Mouse (Mus musculus): ENCODE measurements around the gene Capza1. TPM values are rescaled to one million over a fixed set of nuclear protein-coding genes. Genes with fewer than 3 reads are reported as not detected.
A peak's percentile ranks its signal among the peaks of the same experiment; 100 is the strongest.

Gene Capza1
- polyA plus RNA-seq, 1 experiment from 2014 or later: 149 TPM

- Histone ChIP-seq H3K9me3 (replicated peaks; ENCODE audit: control insufficient read depth, low read length, poor library complexity, severe bottlenecking) (no peaks in the 10 kb centered on the region), H3K4me3 (ENCODE audit: low read depth, low read length) (no peak overlapping the region), H3K9ac (ENCODE audit: low read depth, low read length) (no peak overlapping the region), H3K36me3 (ENCODE audit: control insufficient read depth, insufficient read depth, low read length) (no peaks in the 10 kb centered on the region), H3K27me3 (ENCODE audit: control insufficient read depth, insufficient read depth, low read depth, low read length) (peaks cover 5% of the 10 kb centered on the region; the same call in 1 of the 2 replicates), H3K4me1 (ENCODE audit: control insufficient read depth, insufficient read depth, low read length) (no peaks in the 10 kb centered on the region), H3K4me2 (ENCODE audit: low read length) (no peak overlapping the region), H3K27ac (ENCODE audit: low read length) (no peak overlapping the region)
- peak; percentile 63 for ATAC-seq
- 59% methylated on average over 20 of the region's 20 CpGs for WGBS
Measured at GRCm38 (mm10) chr3:104793871-104794828, 70.2 kb downstream of the Capza1 start.

DNA sequence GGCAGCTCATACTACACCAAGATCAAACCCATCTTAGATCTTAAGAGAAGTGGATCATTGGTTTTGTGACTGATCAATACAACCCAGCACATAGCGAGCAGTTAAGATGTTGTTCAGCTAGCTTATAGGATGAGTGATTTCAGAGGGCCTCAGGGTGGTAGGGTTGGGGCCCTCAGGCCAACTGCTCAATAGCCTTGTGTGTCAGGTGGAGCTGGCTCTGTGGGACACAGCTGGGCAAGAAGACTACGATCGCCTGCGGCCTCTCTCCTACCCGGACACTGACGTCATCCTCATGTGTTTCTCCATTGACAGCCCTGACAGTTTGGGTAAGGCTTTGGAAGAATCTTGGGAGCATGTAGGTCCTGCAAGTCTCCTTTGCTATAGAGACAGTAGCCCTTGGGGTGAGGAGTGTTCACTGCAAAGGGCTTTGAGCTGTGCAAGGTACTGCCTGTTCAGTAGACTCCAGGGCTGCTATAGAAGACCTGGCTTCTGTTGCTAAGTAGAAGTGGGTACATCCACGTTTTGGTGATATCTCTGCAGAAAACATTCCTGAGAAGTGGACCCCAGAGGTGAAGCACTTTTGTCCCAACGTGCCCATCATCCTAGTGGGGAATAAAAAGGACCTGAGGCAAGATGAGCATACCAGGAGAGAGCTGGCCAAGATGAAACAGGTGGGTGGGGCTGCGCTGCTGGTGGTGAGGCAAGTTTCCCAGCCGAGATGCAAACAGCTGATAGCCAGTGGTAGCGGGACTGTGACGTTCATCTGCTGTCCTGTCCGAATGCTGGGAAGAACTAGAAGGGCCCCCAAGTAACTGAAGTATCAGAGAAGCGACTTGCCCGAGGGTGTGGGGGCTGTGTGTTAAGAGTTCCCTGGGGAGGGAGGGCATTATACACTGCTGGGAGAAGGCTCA lies 71.7 kb downstream of the Capza1 start:
- Histone ChIP-seq H3K4me1 (ENCODE audit: control insufficient read depth, insufficient read depth, low read length) (no peaks in the 10 kb centered on the region), H3K27ac (ENCODE audit: low read length) (no peak overlapping the region), H3K27me3 (ENCODE audit: control insufficient read depth, insufficient read depth, low read depth, low read length) (peaks cover 7% of the 10 kb centered on the region; the same call in 1 of the 2 replicates), H3K4me2 (ENCODE audit: low read length) (no peak overlapping the region), H3K36me3 (ENCODE audit: control insufficient read depth, insufficient read depth, low read length) (no peaks in the 10 kb centered on the region), H3K9ac (ENCODE audit: low read depth, low read length) (no peak overlapping the region), H3K4me3 (ENCODE audit: low read depth, low read length) (no peak overlapping the region), H3K9me3 (replicated peaks; ENCODE audit: control insufficient read depth, low read length, poor library complexity, severe bottlenecking) (no peaks in the 10 kb centered on the region)
- 81% methylated on average over 15 of the region's 15 CpGs for WGBS
- ATAC-seq: no peak

DNA sequence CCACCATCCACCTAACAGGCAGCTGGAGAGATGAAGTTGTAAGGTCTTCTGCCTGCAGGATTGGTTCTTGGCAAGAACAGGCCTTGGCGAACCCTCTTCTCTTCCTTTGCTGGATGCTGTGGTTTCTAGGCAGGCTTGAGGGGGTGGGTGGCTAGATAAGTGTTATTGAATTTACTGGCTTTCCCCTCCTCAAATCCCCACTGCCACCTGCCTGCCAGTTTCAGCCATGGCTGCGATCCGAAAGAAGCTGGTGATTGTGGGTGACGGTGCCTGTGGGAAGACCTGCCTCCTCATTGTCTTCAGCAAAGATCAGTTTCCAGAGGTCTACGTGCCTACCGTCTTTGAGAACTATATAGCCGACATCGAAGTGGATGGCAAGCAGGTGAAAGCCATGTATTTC lies 72.6 kb downstream of the Capza1 start:
- Histone ChIP-seq H3K27me3 (ENCODE audit: control insufficient read depth, insufficient read depth, low read depth, low read length) (peaks cover 7% of the 10 kb centered on the region), H3K4me3 (ENCODE audit: low read depth, low read length) (no peak overlapping the region), H3K9ac (ENCODE audit: low read depth, low read length) (no peak overlapping the region), H3K4me1 (ENCODE audit: control insufficient read depth, insufficient read depth, low read length) (no peaks in the 10 kb centered on the region), H3K4me2 (ENCODE audit: low read length) (no peak overlapping the region), H3K36me3 (ENCODE audit: control insufficient read depth, insufficient read depth, low read length) (no peaks in the 10 kb centered on the region), H3K9me3 (replicated peaks; ENCODE audit: control insufficient read depth, low read length, poor library complexity, severe bottlenecking) (no peaks in the 10 kb centered on the region), H3K27ac (ENCODE audit: low read length) (no peak overlapping the region)
- ATAC-seq: no peak
- 94% methylated on average over 8 of the region's 8 CpGs for WGBS

- no peak overlapping the region for H3K9ac ChIP-seq (ENCODE audit: low read depth, low read length)
- no peaks in the 10 kb centered on the region for H3K9me3 ChIP-seq (replicated peaks; ENCODE audit: control insufficient read depth, low read length, poor library complexity, severe bottlenecking)
- no peaks in the 10 kb centered on the region for H3K36me3 ChIP-seq (ENCODE audit: control insufficient read depth, insufficient read depth, low read length)
- ATAC-seq: no peak
- peak overlapping the region; percentile 76 for H3K4me2 ChIP-seq (ENCODE audit: low read length)
- H3K27ac ChIP-seq (ENCODE audit: low read length): no peak overlapping the region
- WGBS: 20% methylated on average over 4 of the region's 4 CpGs
- H3K4me3 ChIP-seq (ENCODE audit: low read depth, low read length): no peak overlapping the region
- H3K27me3 ChIP-seq (ENCODE audit: control insufficient read depth, insufficient read depth, low read depth, low read length): peaks cover 7% of the 10 kb centered on the region
- no peaks in the 10 kb centered on the region for H3K4me1 ChIP-seq (ENCODE audit: control insufficient read depth, insufficient read depth, low read length)
Measured at GRCm38 (mm10) chr3:104791017-104791416, 73.3 kb downstream of the Capza1 start.

GRCm38 (mm10) chr3:104790401-104790937 lies 73.8 kb downstream of the Capza1 start:
- Histone ChIP-seq H3K9ac (ENCODE audit: low read depth, low read length) (no peak overlapping the region), H3K27ac (ENCODE audit: low read length) (no peak overlapping the region), H3K36me3 (ENCODE audit: control insufficient read depth, insufficient read depth, low read length) (no peaks in the 10 kb centered on the region), H3K4me2 (ENCODE audit: low read length) (peak overlapping the region; percentile 76), H3K27me3 (ENCODE audit: control insufficient read depth, insufficient read depth, low read depth, low read length) (peaks cover 7% of the 10 kb centered on the region), H3K9me3 (replicated peaks; ENCODE audit: control insufficient read depth, low read length, poor library complexity, severe bottlenecking) (no peaks in the 10 kb centered on the region), H3K4me1 (ENCODE audit: control insufficient read depth, insufficient read depth, low read length) (no peaks in the 10 kb centered on the region), H3K4me3 (ENCODE audit: low read depth, low read length) (no peak overlapping the region)
- WGBS: 31% methylated on average over 6 of the region's 6 CpGs
- ATAC-seq: no peak

GRCm38 (mm10) chr3:104789822-104790221 lies 74.5 kb downstream of the Capza1 start:
- 45% methylated on average over 13 of the region's 13 CpGs for WGBS
- Histone ChIP-seq H3K9ac (ENCODE audit: low read depth, low read length) (no peak overlapping the region), H3K27me3 (ENCODE audit: control insufficient read depth, insufficient read depth, low read depth, low read length) (peaks cover 12% of the 10 kb centered on the region), H3K4me1 (ENCODE audit: control insufficient read depth, insufficient read depth, low read length) (no peaks in the 10 kb centered on the region), H3K27ac (ENCODE audit: low read length) (no peak overlapping the region), H3K4me3 (ENCODE audit: low read depth, low read length) (peak overlapping the region; percentile 42), H3K36me3 (ENCODE audit: control insufficient read depth, insufficient read depth, low read length) (no peaks in the 10 kb centered on the region), H3K4me2 (ENCODE audit: low read length) (peak overlapping the region; percentile 76), H3K9me3 (replicated peaks; ENCODE audit: control insufficient read depth, low read length, poor library complexity, severe bottlenecking) (no peaks in the 10 kb centered on the region)
- no peak for ATAC-seq

GRCm38 (mm10) chr3:104789312-104789605 lies 75.0 kb downstream of the Capza1 start:
- H3K27me3 ChIP-seq (ENCODE audit: control insufficient read depth, insufficient read depth, low read depth, low read length): peaks cover 16% of the 10 kb centered on the region
- peak overlapping the region; percentile 57 for H3K9ac ChIP-seq (ENCODE audit: low read depth, low read length)
- peak overlapping the region; percentile 42 for H3K4me3 ChIP-seq (ENCODE audit: low read depth, low read length)
- H3K36me3 ChIP-seq (ENCODE audit: control insufficient read depth, insufficient read depth, low read length): no peaks in the 10 kb centered on the region
- ATAC-seq: peak; percentile 13; the same call in 1 of the 2 replicates
- H3K4me1 ChIP-seq (ENCODE audit: control insufficient read depth, insufficient read depth, low read length): no peaks in the 10 kb centered on the region
- H3K4me2 ChIP-seq (ENCODE audit: low read length): peak overlapping the region; percentile 76
- H3K27ac ChIP-seq (ENCODE audit: low read length): no peak overlapping the region
- H3K9me3 ChIP-seq (replicated peaks; ENCODE audit: control insufficient read depth, low read length, poor library complexity, severe bottlenecking): no peaks in the 10 kb centered on the region
- 2% methylated on average over 10 of the region's 10 CpGs for WGBS

- Histone ChIP-seq H3K9me3 (replicated peaks; ENCODE audit: control insufficient read depth, low read length, poor library complexity, severe bottlenecking) (no peaks in the 10 kb centered on the region), H3K27ac (ENCODE audit: low read length) (no peak overlapping the region; the same call in 1 of the 2 replicates), H3K4me3 (ENCODE audit: low read depth, low read length) (peak overlapping the region; percentile 42), H3K27me3 (ENCODE audit: control insufficient read depth, insufficient read depth, low read depth, low read length) (peaks cover 21% of the 10 kb centered on the region), H3K36me3 (ENCODE audit: control insufficient read depth, insufficient read depth, low read length) (no peaks in the 10 kb centered on the region), H3K4me2 (ENCODE audit: low read length) (peak overlapping the region; percentile 76), H3K9ac (ENCODE audit: low read depth, low read length) (peak overlapping the region; percentile 57), H3K4me1 (ENCODE audit: control insufficient read depth, insufficient read depth, low read length) (no peaks in the 10 kb centered on the region)
- WGBS: 0% methylated on average over 41 of the region's 52 CpGs
- ATAC-seq: peak; percentile 77
Measured at GRCm38 (mm10) chr3:104788561-104789311, 75.6 kb downstream of the Capza1 start.

Data from midbrain, embryonic 16.5 days (tissue).